Mouse (Mus musculus) layer of hippocampus, adult 2 months (tissue): ENCODE measurements at regions not wholly inside any gene's neighbourhood (a gene's known extent, or its start where the extent isn't known, plus 50 kb on each side); places are given as distances from the start of the nearest gene placed in this dataset.

Source experiments
- DNase-seq, 2 experiments: peaks; one replicate each; pipeline ENCODE4 v3.0.0; 2022; ENCODE audit warnings: low spot score in 2 of 2
- H3K27ac ChIP-seq: fragments of 200-600 bp; 2 replicates; pipeline ENCODE4 v1.8.1; 2022
- H3K4me3 ChIP-seq: fragments of 200-600 bp; 2 replicates; pipeline ENCODE4 v1.8.1; 2022; ENCODE audit warnings: mild to moderate bottlenecking
- CTCF ChIP-seq: fragments of 200-600 bp; conservative IDR thresholded peaks from 2 replicates; pipeline ENCODE4 v1.8.1; 2022; ENCODE audit warnings: antibody characterized with exemption, mild to moderate bottlenecking, moderate library complexity

DNA sequence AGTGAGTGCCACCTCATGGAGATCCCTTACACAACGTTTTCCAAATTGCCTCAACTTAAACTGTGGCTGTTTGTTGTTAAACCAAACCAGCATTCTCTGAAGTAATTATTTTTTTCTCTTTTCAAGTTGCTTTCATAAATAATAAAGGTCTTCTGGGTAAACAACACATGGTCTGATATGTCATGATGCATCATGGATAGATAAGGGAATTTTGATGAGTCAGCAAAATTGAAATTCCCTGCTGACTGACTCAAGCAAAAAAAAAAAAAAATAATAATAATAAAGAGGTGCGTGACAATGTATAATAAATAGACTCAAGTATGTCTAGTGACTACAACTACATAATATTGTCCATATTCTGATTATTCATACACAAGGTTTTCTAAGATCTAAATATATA lies 201.8 kb downstream of the Adgb start:
- no peak for DNase-seq
- no peak for TF ChIP-seq CTCF
- no peak overlapping the region for H3K27ac ChIP-seq
- H3K4me3 ChIP-seq, result no peak overlapping the region

DNA sequence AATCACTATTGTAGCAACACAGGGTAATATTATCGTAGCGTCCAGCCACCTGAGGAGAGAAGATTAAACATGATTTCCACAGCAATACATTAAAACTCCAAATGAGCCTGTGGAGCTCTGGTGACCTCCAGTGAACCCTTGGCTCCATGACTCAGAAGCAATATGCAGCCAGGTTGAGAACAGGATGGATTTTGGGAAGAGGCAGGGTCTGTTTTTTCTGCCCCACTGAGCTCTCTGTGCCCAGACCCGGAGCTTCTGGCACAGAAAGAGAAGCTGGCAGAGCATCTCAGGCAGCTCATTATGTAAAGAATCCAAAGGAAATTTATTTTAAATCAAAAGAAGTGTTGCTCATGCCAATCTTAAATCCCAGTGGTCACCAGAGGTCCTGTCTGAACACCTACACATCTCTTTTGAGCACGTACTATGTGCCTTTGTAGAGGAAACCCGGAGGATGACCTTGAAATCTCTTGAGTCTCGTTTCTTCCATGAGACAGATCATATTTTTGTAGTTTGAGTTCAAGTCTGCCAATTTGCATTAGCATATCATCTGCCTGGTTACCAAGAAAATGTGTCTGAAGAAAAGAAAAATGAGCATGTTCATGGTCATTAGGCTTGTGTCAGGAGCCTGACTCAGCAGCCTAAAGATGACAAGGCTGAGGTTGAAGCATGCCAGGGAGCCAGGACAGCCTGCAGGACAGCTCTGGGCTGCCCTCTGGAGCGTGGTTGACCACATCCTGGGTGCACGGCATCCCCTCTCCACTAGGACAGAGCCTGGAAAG lies 219.4 kb downstream of the Adgb start:
- TF ChIP-seq CTCF, result no peak; the same call in none of the 2 replicates
- no peak for DNase-seq
- no peak overlapping the region for H3K4me3 ChIP-seq
- peak overlapping the region; percentile 74 for H3K27ac ChIP-seq

DNA sequence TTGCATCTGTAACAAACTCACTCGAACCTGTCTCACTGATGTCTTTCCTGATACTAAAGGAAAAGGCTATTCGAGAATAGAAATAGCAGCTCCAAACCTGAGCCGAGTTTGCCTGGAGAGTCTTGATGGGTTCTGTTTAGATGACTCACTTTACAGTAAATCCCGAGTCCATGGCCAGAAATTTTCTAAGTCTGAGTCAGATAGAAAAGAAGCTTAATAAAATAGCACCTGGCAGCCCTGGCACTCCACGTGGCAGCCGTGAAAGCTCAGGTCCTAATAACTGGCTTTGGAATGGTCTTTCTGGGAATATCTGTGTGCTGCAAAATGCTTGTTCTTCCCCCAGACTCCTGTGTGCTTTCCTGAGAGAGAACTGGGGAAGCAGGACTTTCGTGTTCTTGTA lies 220.0 kb downstream of the Adgb start:
- TF ChIP-seq CTCF, result no peak
- DNase-seq, result no peak
- peak overlapping the region; percentile 74 for H3K27ac ChIP-seq
- no peak overlapping the region for H3K4me3 ChIP-seq

GRCm38 (mm10) chr10:10234894-10235523 lies 237.1 kb downstream of the Adgb start:
- Histone ChIP-seq H3K27ac (no peak overlapping the region), H3K4me3 (no peak overlapping the region)
- no peak for DNase-seq
- no peak for TF ChIP-seq CTCF

DNA sequence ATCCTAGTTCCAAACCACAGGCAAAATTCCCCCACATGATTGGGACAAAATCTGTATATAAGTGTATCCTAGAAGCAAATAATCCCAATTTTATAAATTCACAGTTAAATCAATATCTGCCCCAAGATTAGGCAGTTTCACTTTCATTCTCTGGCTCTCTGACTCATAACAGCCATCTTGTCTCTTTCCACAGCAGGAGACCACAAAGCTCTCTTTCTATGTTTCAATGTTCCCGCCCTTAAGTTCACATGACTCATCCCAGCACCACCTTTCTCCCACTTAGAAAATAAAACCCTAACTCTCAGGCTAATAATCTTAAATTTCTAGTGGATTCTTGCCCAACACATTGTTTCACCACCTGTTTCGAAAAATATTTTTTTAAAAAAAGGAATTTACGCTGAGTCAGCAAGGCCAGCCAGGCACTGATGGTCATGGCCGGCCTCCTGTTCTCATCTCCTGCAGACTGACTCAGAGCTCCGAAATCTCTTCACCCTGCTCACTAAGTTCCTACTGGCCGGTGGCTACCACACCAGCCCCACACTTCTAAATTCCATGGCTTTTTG lies 247.5 kb downstream of the Adgb start:
- Histone ChIP-seq H3K4me3 (no peak overlapping the region), H3K27ac (no peak overlapping the region)
- DNase-seq, result no peak
- TF ChIP-seq CTCF, result no peak

DNA sequence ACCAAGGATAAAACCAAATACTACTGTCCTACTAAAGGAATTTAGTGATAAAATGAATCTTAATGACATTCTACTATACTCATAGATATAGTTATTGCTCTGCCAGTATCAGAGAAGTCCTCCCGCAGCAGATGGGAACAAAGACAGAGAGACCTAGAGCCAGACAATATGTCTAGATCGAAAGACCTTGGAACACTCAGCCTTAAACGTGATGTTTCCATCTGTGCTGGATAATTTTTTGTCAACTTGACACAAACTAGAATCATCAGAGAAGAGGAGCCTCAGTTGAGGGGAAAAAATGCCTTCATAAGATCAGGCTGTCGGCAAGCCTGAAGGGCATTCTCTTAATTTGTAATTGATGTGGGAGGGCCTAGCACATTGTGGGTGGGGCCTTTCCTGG lies 252.4 kb downstream of the Adgb start:
- no peak for TF ChIP-seq CTCF
- no peak overlapping the region for H3K4me3 ChIP-seq
- peak; percentile 32 to 53 for DNase-seq
- peak overlapping the region; percentile 79 for H3K27ac ChIP-seq

DNA sequence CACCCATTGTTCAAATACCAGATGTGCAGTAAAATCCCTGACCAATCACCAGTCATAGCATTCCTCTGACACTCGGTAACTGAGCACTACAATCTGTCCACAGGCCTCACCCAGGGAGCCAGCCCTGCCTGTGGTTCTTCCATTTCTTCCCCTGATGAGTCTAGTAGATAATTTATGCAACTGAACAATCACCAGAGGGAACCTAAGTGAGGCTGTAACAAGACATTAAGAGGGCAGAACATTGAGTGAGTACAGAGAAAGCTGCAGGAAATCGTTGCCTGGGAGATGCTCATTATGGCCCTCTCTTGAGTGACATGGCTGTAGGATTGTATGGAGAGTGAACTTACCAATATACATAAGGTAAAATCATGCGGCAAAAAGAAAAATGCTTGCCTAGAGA lies 255.2 kb downstream of the Adgb start:
- no peak for TF ChIP-seq CTCF
- H3K4me3 ChIP-seq, result no peak overlapping the region
- DNase-seq, result no peak
- H3K27ac ChIP-seq, result no peak overlapping the region

- DNase-seq, result no peak
- no peak for TF ChIP-seq CTCF
- Histone ChIP-seq H3K27ac (peak overlapping the region; percentile 81; the same call in 1 of the 2 replicates), H3K4me3 (no peak overlapping the region)
These were observed 256.8 kb downstream of the Adgb start for GRCm38 (mm10) chr10:10215376-10215775.

GRCm38 (mm10) chr10:10208354-10208753 lies 263.8 kb downstream of the Adgb start:
- Histone ChIP-seq H3K4me3 (no peak overlapping the region), H3K27ac (no peak overlapping the region)
- TF ChIP-seq CTCF, result no peak
- no peak for DNase-seq

DNA sequence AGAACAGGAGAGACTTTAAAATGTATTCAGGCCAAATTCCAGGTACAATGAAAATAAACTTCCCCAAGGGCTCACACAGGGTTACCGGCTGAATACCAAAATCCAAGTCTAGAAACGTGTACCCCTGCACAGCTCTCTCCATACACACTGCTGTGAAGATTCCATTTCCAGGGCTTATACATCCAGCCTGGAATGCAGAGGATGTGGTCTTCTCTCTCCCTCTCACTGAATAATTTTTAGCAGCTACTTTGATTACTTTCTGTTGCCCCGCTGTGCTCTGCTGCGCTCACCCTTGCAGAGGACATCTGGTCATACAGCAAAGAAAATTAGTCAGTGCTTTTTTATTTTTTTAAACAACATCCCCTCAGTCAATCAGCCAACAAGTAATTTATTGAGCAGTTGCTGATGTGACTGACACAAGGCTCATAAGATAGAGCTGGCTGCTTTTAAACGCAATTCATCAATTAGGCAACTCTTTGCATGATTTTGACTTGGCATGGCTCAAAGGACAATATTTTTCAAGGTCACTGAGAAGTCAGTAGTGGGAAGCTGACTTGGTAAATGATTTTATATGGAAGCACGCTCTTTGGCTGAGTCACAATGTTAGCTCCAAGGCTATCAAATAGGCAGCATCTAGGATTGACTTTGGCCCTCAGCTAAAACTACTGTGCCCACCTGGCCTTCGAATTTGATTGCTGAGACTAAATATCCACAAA lies 266.2 kb downstream of the Adgb start:
- TF ChIP-seq CTCF, result no peak
- no peak overlapping the region for H3K4me3 ChIP-seq
- no peak overlapping the region for H3K27ac ChIP-seq
- DNase-seq, result no peak

DNA sequence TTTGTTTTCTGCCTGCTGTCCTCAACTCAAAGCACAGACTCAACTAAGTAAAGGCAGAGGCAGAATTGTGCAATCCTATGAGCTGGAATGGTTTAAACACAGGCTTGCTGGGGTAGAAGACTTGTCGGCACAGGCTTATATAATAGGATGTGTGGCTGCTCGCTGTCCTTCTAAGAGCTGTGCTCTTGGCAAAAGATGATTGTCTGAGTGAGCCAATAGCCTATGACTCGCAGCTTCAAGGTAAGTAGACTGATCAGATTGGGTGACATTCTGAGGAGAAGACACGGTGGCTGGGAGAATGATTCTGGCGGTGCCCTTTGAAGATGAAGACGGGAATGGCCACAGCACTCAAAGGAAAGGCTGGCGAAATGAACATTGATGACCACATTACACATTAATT lies 268.1 kb downstream of the Adgb start:
- Histone ChIP-seq H3K4me3 (no peak overlapping the region), H3K27ac (peak overlapping the region; percentile 46)
- DNase-seq, result no peak
- TF ChIP-seq CTCF, result no peak

DNA sequence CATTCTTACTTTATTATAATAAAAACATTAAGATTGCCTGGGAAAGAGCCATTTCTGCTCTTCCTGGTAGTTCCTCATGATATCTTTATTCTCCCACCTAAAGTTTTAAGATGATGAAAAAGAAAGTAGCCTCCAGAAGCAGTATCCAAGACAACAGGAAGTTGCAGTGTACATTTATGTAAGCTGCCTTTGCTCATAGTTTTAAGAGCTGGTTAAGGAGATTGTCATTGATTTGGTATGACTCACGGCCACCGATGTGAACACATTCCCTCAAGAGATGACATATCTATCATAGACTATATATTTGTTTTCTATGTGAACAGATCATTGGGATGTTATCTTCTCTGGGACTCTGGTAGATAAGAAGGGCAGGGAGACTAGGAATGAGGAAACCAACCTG lies 281.8 kb downstream of the Adgb start:
- TF ChIP-seq CTCF, result no peak
- Histone ChIP-seq H3K27ac (no peak overlapping the region), H3K4me3 (no peak overlapping the region)
- no peak for DNase-seq

GRCm38 (mm10) chr10:10188113-10188512 lies 284.0 kb downstream of the Adgb start:
- Histone ChIP-seq H3K27ac (peak overlapping the region; percentile 36), H3K4me3 (no peak overlapping the region)
- DNase-seq, result no peak
- no peak for TF ChIP-seq CTCF
